Mouse (Mus musculus) small intestine, adult 2 months (tissue): ENCODE data around the gene Traf3.

Experiments
- CTCF ChIP-seq: fragments of 200-500 bp; IDR thresholded peaks from 2 replicates; pipeline ENCODE4 v1.5.1; 2012; ENCODE audit warnings: low read depth, mild to moderate bottlenecking, control low read depth, inconsistent platforms, low read length, moderate library complexity, mixed read lengths; ENCODE audit not compliant: insufficient replicate concordance, insufficient read length; ENCODE audit errors: extremely low read depth
- POLR2A ChIP-seq: fragments of 200-500 bp; IDR thresholded peaks from 2 replicates; pipeline ENCODE4 v1.6.1; 2012; ENCODE audit warnings: low read depth, mild to moderate bottlenecking, control low read depth, inconsistent platforms, low read length, moderate library complexity

GRCm38 (mm10) chr12:111162312-111163061 is 3.7 kb upstream of the Traf3 start:
- TF ChIP-seq CTCF = no peak
- no peak for TF ChIP-seq POLR2A
